Mouse (Mus musculus) testis, adult 2 months (tissue): ENCODE results near the gene Ythdf2.

ENCODE experiments used
- CTCF ChIP-seq: fragments of 200-500 bp; IDR thresholded peaks from 2 replicates; pipeline ENCODE4 v1.5.1; 2012; ENCODE audit warnings: low read depth, mild to moderate bottlenecking, inconsistent platforms, low read length, moderate library complexity; ENCODE audit not compliant: control insufficient read depth, insufficient read depth, insufficient replicate concordance
- POLR2A ChIP-seq: fragments of 200-500 bp; IDR thresholded peaks from 2 replicates; pipeline ENCODE4 v1.6.1; 2012; ENCODE audit warnings: low read depth, mild to moderate bottlenecking, inconsistent platforms, low read length, moderate library complexity; ENCODE audit not compliant: control insufficient read depth

GRCm38 (mm10) chr4:132180710-132181109 is 31.4 kb downstream of the Ythdf2 start:
- no peak for TF ChIP-seq POLR2A
- no peak for TF ChIP-seq CTCF
